Mouse (Mus musculus) hematopoietic stem cell, adult 5-6 weeks (primary cell): ENCODE measurements around the gene Gnas. TPM values are rescaled to one million over a fixed set of nuclear protein-coding genes. Genes with fewer than 3 reads are reported as not detected.
A peak's percentile ranks its signal among the peaks of the same experiment; 100 is the strongest.
"Not testable (repeated sequence)": the region's sequence is repeated elsewhere in the genome, so short reads cannot be mapped to it uniquely, and the experiment has no call there.

Experiments used
- ATAC-seq, 2 experiments: fragments of 125-278 bp in 1 of 2; replicated peaks in 1 of 2; 2 replicates each; pipeline ENCODE4 v1.8.0; 2016 to 2017; ENCODE audit warnings: inconsistent platforms in 2 of 2, mild to moderate bottlenecking in 2 of 2, moderate number of reproducible peaks in 2 of 2, low read depth in 1 of 2, moderate TSS enrichment in 1 of 2; ENCODE audit not compliant: low FRiP score in 2 of 2, poor library complexity in 2 of 2, severe bottlenecking in 2 of 2, insufficient read depth in 1 of 2, low TSS enrichment in 1 of 2
- total RNA-seq: library from RNA; stranded (forward); fragments of 172-1452, 232-1000 nt; gene quantifications from 2 replicates; pipeline ENCODE4 v1.2.3, GENCODE M21; 2017

Gene Gnas
- total RNA-seq, 1 experiment from 2014 or later, result 262 TPM

DNA sequence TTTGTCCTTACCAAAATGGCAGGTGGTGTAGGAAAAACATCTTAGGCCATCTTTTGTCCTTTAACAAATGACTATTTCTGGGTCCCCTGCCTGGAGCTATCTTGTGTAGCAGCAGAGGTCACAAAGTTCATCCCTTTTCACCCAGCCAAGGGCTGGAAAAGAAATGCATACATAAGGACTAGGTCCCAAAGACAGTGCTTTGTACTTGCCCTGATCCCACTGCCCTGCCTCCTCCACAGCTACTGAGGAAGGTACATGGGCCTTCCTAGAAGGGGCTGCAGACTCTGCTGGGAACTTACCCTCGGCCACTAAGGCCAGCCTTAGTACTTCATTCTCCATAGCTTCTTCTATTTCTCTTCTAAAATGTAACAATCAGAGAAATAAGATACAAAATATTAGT, 27.5 kb downstream of the Gnas start:
- no peak for ATAC-seq

- ATAC-seq, result peak; percentile 75 to 79; a peak in 3 of 4 replicates
These were observed 28.1 kb downstream of the Gnas start for GRCm38 (mm10) chr2:174312118-174312647.

DNA sequence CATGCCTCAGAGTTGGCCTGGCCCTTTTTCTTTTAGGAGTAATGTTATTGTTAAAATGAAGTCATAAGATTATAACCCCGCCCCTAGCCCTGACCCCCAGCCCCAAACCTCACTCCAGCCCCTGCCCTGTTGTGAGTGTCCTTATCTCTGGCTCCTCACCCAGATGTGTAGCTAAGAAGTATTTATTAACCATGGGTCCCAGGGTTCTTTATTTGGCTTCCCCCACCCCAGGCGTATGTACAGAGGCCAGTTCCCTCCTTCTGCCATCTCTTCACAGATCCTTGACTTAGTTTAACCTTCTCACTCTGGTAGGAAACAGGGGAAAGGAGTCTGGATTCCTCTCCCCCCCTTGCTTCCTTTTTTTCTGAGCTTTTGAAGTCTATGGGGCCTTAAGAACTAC, 28.5 kb downstream of the Gnas start:
- no peak for ATAC-seq

- not testable (repeated sequence) for ATAC-seq
These were observed 31.3 kb downstream of the Gnas start for GRCm38 (mm10) chr2:174315445-174315844.

GRCm38 (mm10) chr2:174316661-174317060, 32.5 kb downstream of the Gnas start:
- ATAC-seq, result no peak

DNA sequence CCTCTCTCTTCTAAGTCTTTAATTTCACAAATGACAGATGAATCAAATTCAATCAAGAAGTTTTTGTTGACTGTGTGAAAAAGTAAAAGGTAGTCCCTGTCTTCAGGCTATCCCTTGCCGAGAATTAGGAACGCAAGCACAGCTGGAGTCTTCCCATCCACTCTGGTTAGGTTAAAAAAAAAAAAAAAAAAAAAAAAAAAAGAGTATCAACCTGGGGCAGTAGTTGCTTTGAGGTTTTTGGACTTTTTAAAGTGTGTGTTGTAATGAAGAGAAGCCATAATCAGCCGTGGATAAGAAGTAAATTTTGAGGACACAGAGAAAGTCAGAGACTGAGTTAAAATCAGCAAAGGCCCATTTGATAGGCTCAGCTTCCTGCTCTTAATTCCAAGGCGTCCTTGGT, 41.9 kb downstream of the Gnas start:
- ATAC-seq, result no peak

DNA sequence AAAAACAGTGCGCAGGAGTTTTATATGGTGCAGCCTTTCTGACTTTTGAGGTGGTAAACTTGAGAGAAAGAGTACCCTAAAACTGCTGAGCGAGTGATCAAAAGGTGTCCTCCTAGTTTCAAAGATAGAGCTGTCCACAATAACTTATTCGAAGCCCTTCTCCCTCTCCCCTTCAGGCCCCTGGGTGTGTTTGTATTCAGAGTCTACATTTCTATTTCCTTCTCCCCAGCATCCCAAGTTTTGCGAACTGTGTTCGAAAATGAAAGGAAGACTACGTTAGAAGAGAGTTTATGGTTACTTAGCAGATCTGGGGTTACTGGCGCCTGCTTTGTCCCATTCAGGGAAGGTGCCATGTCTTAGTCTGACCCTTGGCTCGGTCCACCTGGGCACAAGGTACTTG, 42.4 kb downstream of the Gnas start:
- ATAC-seq, result no peak

- peak; percentile 72 to 74 for ATAC-seq
These were observed 43.3 kb downstream of the Gnas start for GRCm38 (mm10) chr2:174327295-174327981.

- no peak for ATAC-seq
These were observed 44.3 kb downstream of the Gnas start for GRCm38 (mm10) chr2:174328358-174328905.

GRCm38 (mm10) chr2:174328926-174329662, 45.0 kb downstream of the Gnas start:
- peak in 1 of 2 experiments; percentile 6; a peak in 2 of 4 replicates for ATAC-seq

DNA sequence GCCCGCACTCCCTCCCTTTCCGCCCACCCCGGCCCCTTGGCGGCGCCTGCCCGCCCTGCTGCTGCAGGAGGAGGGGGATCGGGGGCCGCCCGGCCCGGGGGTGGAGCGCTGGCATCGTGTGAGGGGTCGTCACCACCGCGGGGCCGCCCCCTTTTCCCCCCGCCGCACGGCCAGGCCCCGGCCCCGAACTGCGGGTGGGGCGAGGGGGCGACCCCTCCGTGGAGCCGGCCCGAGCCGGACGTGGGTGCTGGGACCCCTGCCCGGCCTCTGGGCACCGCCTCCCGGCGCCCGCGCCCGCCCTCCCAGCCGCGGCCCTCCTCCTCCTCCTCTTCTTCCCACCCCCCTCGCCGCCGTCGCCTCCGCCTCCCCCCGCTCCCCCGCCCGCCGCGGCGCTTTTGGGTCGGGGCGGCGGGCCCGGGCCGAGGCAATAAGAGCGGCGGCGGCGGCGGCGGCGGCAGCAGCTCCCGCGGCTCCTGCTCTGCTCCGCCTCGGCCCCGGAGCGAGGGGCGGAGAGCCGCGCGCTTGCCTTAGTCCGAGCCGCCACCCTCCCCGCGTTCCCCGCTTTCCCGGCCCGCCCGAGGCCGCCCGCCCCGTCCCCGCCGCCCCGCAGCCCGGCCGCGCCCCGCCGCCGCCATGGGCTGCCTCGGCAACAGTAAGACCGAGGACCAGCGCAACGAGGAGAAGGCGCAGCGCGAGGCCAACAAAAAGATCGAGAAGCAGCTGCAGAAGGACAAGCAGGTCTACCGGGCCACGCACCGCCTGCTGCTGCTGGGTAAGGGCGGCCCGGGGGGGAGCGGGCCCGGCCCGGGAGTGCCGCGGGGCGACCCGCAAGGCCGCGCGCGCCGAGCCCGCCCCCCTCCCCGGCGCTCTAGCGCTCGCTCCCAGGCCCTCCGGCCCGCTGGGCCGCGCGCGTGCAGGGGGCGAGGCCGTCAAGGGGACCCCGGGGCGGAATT, 45.8 kb downstream of the Gnas start:
- peak; percentile 5 to 15; a peak in 2 of 4 replicates for ATAC-seq

DNA sequence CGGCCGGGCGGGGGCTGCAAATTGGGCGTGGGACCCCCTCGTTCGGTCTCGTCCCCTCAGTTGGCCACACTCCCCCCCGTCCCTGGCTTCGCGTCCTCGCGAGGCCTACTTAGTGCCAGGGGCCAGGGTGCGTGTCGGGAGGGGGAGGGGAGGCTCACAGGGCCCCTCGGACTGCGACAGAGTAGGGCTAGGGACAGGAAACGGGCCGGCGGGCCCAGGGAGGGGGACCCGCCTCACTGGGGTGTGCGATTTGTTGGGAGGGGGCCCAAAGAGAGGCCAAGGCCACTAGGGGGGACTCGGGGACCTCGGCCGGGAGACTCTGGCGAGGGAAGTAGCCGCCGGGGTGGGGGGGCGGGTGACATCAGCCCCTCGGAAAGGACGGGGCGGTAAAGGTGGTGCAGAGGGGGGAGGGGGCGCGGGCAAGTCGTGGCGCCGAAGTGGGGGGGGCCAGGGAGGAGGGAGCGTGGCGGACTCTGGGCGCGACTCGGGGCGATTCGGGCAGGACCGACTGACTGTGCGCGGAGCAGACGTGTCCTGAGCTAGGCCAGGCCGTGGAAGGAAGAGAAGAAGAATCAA, 46.6 kb downstream of the Gnas start:
- peak; percentile 3 to 6; a peak in 3 of 4 replicates for ATAC-seq

DNA sequence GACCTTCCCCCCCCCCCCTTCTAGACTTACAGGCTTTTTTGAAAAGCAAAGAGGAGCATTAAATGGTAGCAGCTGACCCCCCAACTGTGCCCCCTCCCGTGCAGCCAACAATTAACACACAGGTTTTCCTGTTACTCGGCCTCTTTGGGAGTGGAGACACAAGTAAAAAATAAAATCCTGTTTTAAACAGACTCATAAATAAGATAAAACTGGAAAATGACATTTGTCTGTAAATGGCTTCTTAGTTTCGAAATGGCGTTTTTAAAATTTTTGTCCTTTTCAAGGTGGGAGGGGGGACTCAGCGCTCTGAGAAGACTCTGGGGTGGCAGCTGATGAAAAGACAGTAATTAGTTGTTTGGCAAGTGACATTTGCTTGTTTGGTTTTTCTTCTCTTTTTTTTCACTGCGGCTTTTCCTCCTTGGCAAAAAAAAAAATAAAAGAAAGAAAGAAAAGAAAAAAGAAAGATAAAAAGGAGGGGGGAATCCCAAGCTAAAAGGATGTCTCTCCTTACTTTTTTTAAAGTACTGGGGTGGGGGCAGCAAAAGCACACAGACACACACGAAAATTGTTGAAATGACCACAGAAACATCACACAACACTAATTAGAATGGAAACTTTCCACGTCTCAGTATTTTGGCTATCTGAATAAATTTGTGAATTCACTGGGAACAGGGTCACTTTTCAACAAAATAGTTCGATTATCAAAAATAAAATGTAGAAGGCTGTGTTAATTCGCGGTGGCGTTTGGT, 47.3 kb downstream of the Gnas start:
- ATAC-seq, result no peak

GRCm38 (mm10) chr2:174333239-174333890, 49.2 kb downstream of the Gnas start:
- ATAC-seq, result no peak

DNA sequence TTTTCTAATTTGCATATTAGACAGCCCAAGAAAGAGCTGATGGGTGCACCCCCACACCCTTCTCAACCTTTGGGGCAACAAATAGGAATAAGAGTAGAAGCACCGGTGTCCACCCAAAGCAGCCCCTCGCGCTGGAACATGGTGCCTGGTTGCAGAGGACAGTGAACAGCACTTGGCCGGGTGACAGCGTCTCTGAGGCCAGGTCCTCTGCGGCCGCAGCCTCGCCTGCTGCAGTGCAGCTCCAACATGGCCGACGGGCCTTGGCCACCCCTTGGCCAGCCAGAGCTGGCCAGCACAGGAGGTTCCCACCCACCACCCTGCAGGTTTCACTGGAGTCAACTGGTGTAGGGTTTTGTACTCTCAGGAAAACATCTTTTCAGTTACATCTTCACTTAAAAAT, 50.3 kb downstream of the Gnas start:
- no peak for ATAC-seq

DNA sequence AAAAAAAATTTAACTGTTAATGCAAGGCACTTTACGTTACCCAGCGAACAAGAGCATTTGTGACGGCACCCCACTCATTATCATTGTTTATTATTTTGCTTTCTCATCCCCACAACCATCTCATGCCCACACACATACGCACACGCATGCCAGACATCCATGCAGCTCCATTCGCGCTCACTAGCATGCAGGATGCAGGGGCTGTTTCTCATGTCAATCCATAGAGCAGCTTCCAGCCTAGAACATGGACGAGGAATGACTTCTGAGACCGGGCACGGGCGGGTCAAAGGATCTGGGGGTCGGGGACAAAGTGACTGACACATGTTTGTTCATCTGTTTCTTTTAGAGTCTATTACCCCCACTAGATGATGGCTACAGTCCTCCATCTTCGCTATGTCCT, 53.2 kb downstream of the Gnas start:
- ATAC-seq, result no peak
